Mouse (Mus musculus): ENCODE measurements at regions not wholly inside any gene's neighbourhood (a gene's known extent, or its start where the extent isn't known, plus 50 kb on each side); places are given as distances from the start of the nearest gene placed in this dataset.

DNA sequence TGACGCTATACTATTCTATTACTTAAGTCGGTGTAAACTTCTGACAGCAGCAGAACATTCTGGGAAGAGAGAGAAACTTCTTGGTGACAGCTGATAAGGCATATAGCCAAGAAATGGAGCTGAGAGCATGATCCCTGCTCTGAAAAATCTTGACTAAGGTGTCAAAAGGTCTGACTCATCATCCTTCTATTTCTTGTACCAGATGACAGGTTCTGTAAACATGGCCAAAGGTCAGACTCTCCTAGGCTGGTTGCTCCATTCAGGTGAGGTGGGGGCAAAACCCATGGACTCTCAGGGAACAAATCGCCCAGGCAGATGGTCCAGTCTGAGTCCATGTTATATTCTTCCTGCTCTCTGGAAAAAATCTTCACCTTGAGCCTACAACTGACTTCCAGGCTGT is 283.5 kb downstream of the Lmo7 start:
- no peak for DNase-seq (ENCODE audit: low spot score in 2 of 2)

DNA sequence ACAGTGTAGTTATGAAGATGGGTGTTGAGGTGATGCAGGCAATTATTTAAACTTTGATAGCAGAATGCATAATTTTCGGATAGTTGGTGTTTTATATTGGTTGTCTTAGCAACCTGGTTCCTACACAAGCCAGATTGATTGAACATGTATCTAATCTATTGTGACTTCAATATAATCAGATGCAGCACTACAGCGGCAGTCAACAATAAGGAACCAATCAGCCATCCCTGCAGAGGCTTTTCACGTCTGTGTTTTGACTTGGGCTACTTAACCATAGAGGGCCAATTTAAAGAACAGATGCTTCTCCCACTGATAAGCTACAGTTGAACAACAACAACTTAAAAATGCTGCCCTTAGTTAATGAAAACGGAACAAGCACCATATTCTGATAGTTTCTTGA is 267.8 kb downstream of the Lmo7 start:
- DNase-seq (ENCODE audit: low spot score in 2 of 2), result no peak

DNA sequence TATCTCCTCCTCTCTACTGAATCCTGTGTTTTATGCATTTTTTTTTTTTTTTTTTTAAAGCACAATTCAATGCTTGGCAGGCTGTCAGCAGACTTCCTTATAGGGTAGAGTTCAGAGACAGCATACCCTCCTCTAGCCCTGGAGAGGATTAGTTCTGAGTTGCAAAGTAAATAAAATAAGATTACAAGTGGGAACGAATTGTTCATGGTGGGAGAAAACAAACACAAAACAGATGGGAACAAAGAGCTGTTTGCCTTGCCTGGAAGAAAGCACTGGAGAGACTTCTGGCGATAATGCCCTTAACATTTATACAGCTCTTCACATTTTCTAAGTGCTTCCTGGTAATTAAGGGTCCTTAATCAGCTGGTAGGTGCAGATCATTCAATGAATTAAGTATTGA is 254.6 kb downstream of the Lmo7 start:
- DNase-seq (ENCODE audit: low spot score in 2 of 2), result no peak

Data from spleen, postnatal 14 days (tissue).